Mouse (Mus musculus): ENCODE data around the gene Pcdh17. TPM values are rescaled to one million over a fixed set of nuclear protein-coding genes. Genes with fewer than 3 reads are reported as not detected.

Gene Pcdh17
- not detected for total RNA-seq (2023)

GRCm38 (mm10) chr14:84443288-84443686 is at the start of gene Pcdh17:
Gene Pcdh17, plus strand, starts transcription at chr14:84443563.

